Mouse (Mus musculus) cerebellum, adult 2 months (tissue): ENCODE results near the gene Wnt1.

ENCODE experiments used
- CTCF ChIP-seq: fragments of 200-500 bp; IDR thresholded peaks from 2 replicates; pipeline ENCODE4 v1.5.1; 2011; ENCODE audit warnings: low read depth, mild to moderate bottlenecking, control low read depth, low read length, moderate library complexity, borderline replicate concordance; ENCODE audit not compliant: insufficient read depth
- POLR2A ChIP-seq: fragments of 200-500 bp; IDR thresholded peaks from 2 replicates; pipeline ENCODE4 v1.6.1; 2011; ENCODE audit warnings: low read length, control low read depth, borderline replicate concordance; ENCODE audit not compliant: insufficient read depth

GRCm38 (mm10) chr15:98806071-98806808 is 16.6 kb downstream of the Wnt1 start:
- TF ChIP-seq POLR2A (no peak), CTCF (no peak)
